Mouse (Mus musculus): Measurements from ENCODE around the gene Washc2. TPM values are rescaled to one million over a fixed set of nuclear protein-coding genes. Genes with fewer than 3 reads are reported as not detected.
"Not testable (repeated sequence)": the region's sequence is repeated elsewhere in the genome, so short reads cannot be mapped to it uniquely, and the experiment has no call there.

The Washc2 gene
- polyA plus RNA-seq, 1 experiment from 2014 or later = 67.4 TPM

DNA sequence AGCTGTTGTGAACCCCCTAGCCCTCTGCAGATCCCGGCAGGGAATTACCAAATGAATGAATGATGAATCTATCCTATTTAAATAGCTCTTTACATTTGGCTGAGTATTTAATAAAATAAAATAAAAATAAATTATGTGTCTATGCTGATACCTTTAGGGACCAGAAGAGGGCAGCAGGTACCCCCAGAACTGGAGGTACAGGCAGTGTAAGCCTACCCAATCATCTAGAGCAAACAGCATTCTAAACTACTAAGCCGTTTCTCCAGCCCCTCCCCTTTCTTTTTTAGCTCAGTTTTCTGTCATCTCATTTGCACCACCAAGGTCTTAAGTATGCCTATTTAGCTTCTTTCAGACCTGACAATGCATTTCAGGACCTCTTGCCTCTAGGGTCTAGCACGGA is 9.7 kb upstream of the Washc2 start:
- 34% methylated on average over 3 of the region's 3 CpGs for WGBS
- H3K4me3 ChIP-seq = no peak overlapping the region
- peaks cover 5% of the 10 kb centered on the region; the same call in 1 of the 2 replicates for H3K27me3 ChIP-seq
- H3K4me1 ChIP-seq = no peaks in the 10 kb centered on the region; the same call in 1 of the 2 replicates
- H3K36me3 ChIP-seq = no peaks in the 10 kb centered on the region
- ATAC-seq (ENCODE audit: insufficient number of reproducible peaks, insufficient read depth, low FRiP score, low TSS enrichment) = no peak
- H3K9ac ChIP-seq = no peak overlapping the region
- H3K27ac ChIP-seq = no peak overlapping the region
- no peak overlapping the region for H3K4me2 ChIP-seq (replicated peaks)
- no peaks in the 10 kb centered on the region for H3K9me3 ChIP-seq

DNA sequence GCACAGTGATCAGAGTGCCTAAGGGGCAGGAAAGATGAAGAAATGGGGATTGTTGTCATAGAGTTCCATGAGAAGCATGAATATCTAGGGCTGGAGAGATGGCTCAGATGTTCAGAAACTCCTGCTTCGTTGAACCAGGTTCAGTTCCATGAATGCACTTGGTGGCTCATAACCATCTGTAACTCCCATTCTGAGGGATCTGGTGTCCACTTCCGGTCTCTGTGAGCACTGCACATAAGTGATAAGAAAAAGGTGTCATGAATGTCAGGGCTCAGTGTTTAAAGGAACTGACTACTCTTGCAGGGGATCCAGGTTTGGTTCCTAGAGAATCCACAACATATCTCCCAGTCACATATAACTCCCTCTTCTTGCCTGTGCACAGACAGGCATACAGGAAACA is 8.2 kb upstream of the Washc2 start:
- H3K27ac ChIP-seq = no peak overlapping the region
- H3K9me3 ChIP-seq = no peaks in the 10 kb centered on the region
- H3K27me3 ChIP-seq = peaks cover 5% of the 10 kb centered on the region; the same call in 1 of the 2 replicates
- no peaks in the 10 kb centered on the region for H3K36me3 ChIP-seq
- no peak overlapping the region for H3K4me2 ChIP-seq (replicated peaks)
- 75% methylated on average over 2 of the region's 2 CpGs for WGBS
- ATAC-seq (ENCODE audit: insufficient number of reproducible peaks, insufficient read depth, low FRiP score, low TSS enrichment) = no peak
- H3K4me3 ChIP-seq = no peak overlapping the region
- H3K4me1 ChIP-seq = no peaks in the 10 kb centered on the region
- H3K9ac ChIP-seq = no peak overlapping the region

DNA sequence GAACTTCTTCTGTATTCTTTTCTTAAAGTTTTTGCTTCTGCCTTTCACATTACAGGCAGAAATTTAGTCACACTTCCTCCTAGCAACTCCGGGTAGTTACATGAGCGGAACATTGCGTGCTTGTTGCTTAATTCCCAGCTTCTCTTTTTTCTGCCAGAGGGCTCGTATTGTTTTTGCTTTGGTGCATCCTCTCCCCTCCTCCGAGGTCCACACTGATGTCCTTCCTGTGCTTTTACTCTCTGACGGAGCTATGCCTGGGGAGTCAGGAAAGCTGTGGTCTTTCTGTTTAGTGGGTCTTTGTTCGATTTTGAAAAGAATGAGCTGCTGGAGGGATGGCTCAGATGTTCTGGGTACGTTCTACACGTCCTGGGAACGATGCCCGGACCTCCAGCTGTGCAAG is 19.9 kb downstream of the Washc2 start:
- H3K4me2 ChIP-seq (replicated peaks) = no peak overlapping the region
- no peak overlapping the region for H3K4me3 ChIP-seq
- ATAC-seq (ENCODE audit: insufficient number of reproducible peaks, insufficient read depth, low FRiP score, low TSS enrichment) = no peak
- H3K4me1 ChIP-seq = no peaks in the 10 kb centered on the region
- H3K9ac ChIP-seq = no peak overlapping the region
- no peaks in the 10 kb centered on the region for H3K27me3 ChIP-seq
- no peaks in the 10 kb centered on the region for H3K9me3 ChIP-seq
- H3K27ac ChIP-seq = no peak overlapping the region
- WGBS = 74% methylated on average over 11 of the region's 11 CpGs
- peaks cover 65% of the 10 kb centered on the region for H3K36me3 ChIP-seq

GRCm38 (mm10) chr6:116228785-116229525 is 21.1 kb downstream of the Washc2 start:
- no peaks in the 10 kb centered on the region for H3K9me3 ChIP-seq
- H3K27me3 ChIP-seq = no peaks in the 10 kb centered on the region
- H3K36me3 ChIP-seq = peaks cover 70% of the 10 kb centered on the region
- WGBS = 64% methylated on average over 12 of the region's 12 CpGs
- no peaks in the 10 kb centered on the region for H3K4me1 ChIP-seq
- H3K4me2 ChIP-seq (replicated peaks) = no peak overlapping the region
- ATAC-seq (ENCODE audit: insufficient number of reproducible peaks, insufficient read depth, low FRiP score, low TSS enrichment) = no peak
- H3K4me3 ChIP-seq = no peak overlapping the region
- no peak overlapping the region for H3K9ac ChIP-seq
- H3K27ac ChIP-seq = no peak overlapping the region

GRCm38 (mm10) chr6:116234821-116235220 is 27.0 kb downstream of the Washc2 start:
- not testable (repeated sequence) for H3K4me1 ChIP-seq; H3K4me3 ChIP-seq; H3K27me3 ChIP-seq; H3K9me3 ChIP-seq; H3K4me2 ChIP-seq (replicated peaks); ATAC-seq (ENCODE audit: insufficient number of reproducible peaks, insufficient read depth, low FRiP score, low TSS enrichment); H3K9ac ChIP-seq; H3K27ac ChIP-seq
- peaks cover 57% of the 10 kb centered on the region for H3K36me3 ChIP-seq
- WGBS = 89% methylated on average over 2 of the region's 2 CpGs

DNA sequence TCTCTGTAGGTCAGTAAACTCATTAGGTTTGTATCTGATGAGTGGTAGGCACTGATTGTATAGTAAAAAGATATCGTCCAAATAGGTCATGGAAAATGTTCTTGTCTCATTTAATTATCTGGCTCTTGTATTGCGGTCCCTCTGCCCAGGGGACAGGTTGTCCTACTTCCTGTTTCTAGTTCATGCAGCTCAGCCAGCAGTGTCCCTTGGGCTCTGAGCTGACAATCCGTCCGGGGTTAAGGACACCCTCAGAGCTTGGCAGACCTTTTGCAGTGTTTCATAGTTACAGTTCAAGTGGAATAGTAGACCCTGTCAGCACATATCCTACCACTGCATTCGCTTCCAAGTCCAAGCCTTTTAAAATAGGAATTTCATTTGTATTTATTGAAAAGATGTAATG is 27.5 kb downstream of the Washc2 start:
- WGBS = 85% methylated on average over 5 of the region's 5 CpGs
- Histone ChIP-seq H3K4me3 (no peak overlapping the region), H3K27ac (no peak overlapping the region), H3K9me3 (no peaks in the 10 kb centered on the region), H3K4me1 (no peaks in the 10 kb centered on the region), H3K36me3 (peaks cover 58% of the 10 kb centered on the region), H3K27me3 (no peaks in the 10 kb centered on the region), H3K4me2 (replicated peaks) (no peak overlapping the region), H3K9ac (no peak overlapping the region)
- ATAC-seq (ENCODE audit: insufficient number of reproducible peaks, insufficient read depth, low FRiP score, low TSS enrichment) = no peak

DNA sequence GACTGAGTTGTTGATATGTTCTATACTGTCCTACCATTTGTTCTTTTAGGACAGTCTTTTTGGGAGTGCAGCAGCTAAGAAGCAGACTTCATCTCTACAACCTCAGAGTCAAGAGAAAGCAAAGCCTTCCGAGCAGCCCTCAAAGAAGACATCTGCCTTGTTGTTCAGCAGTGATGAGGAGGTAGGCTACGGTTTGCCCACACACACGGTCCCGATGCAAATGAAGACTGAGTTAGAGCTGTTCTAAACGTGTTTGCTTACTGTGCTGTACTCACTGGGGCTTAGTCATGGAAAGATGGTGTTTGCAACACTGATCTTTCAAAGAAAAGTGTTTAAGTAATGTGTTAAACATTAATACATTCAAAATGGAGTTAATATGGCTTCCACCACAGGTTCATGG is 30.2 kb downstream of the Washc2 start:
- Histone ChIP-seq H3K4me1 (no peaks in the 10 kb centered on the region), H3K36me3 (peaks cover 55% of the 10 kb centered on the region), H3K27me3 (no peaks in the 10 kb centered on the region), H3K9me3 (no peaks in the 10 kb centered on the region), H3K4me2 (replicated peaks) (no peak overlapping the region), H3K9ac (no peak overlapping the region), H3K4me3 (no peak overlapping the region), H3K27ac (no peak overlapping the region)
- 89% methylated on average over 5 of the region's 5 CpGs for WGBS
- no peak for ATAC-seq (ENCODE audit: insufficient number of reproducible peaks, insufficient read depth, low FRiP score, low TSS enrichment)

GRCm38 (mm10) chr6:116240371-116240770 is 32.5 kb downstream of the Washc2 start:
- Histone ChIP-seq H3K9ac (no peak overlapping the region), H3K36me3 (peaks cover 57% of the 10 kb centered on the region), H3K27me3 (no peaks in the 10 kb centered on the region), H3K4me3 (no peak overlapping the region), H3K4me2 (replicated peaks) (no peak overlapping the region), H3K4me1 (no peaks in the 10 kb centered on the region), H3K9me3 (no peaks in the 10 kb centered on the region), H3K27ac (no peak overlapping the region)
- ATAC-seq (ENCODE audit: insufficient number of reproducible peaks, insufficient read depth, low FRiP score, low TSS enrichment) = no peak
- whole genome bisulfite sequencing = 77% methylated on average over 2 of the region's 2 CpGs

DNA sequence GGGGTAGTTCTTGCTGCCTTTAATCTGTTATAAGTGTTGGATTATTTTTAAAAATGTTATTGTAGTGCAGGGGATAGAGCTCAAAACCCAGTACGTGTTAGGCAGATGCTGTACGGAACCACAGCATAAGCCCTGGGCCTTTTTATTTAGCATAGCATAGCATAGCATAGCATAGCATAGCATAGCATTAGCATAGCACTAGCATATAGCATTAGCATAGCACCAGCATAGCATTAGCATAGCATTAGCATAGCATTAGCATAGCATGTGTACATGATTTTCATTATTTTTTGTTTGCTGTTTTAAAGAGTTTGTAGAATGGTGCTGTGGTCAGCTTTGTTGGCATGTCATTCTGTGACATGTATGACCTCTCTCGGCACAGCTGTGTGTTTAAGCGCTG is 51.8 kb downstream of the Washc2 start:
- ATAC-seq (ENCODE audit: insufficient number of reproducible peaks, insufficient read depth, low FRiP score, low TSS enrichment) = no peak
- H3K36me3 ChIP-seq = peaks cover 38% of the 10 kb centered on the region

DNA sequence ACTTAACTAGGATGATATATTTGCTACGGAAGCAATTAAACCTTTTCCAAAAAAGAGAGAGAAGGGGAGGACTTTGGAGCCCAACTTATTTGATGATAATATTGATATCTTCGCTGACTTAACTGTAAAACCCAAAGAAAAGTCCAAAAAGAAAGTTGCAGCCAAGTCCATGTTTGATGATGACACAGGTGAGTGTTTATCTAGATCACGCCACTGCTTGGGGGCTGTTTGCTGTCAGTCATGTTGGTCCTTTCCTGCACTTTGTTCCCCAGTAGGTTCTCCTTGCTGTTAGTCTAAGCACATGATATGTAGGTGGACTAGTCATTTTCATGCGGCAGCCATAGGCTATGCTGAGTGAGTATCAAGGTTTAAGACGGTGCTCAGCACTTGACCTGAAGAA is 52.6 kb downstream of the Washc2 start:
- WGBS = 94% methylated on average over 5 of the region's 5 CpGs
- peaks cover 30% of the 10 kb centered on the region for H3K36me3 ChIP-seq
- no peak for ATAC-seq (ENCODE audit: insufficient number of reproducible peaks, insufficient read depth, low FRiP score, low TSS enrichment)

More for the DNA sequence above, 51.8 kb downstream of the Washc2 start:
- 88% methylated on average over 4 of the region's 4 CpGs for WGBS
- Histone ChIP-seq H3K9me3 (no peaks in the 10 kb centered on the region), H3K4me2 (replicated peaks) (no peak overlapping the region), H3K4me1 (no peaks in the 10 kb centered on the region), H3K9ac (no peak overlapping the region), H3K27ac (no peak overlapping the region), H3K27me3 (no peaks in the 10 kb centered on the region), H3K4me3 (no peak overlapping the region)

DNA sequence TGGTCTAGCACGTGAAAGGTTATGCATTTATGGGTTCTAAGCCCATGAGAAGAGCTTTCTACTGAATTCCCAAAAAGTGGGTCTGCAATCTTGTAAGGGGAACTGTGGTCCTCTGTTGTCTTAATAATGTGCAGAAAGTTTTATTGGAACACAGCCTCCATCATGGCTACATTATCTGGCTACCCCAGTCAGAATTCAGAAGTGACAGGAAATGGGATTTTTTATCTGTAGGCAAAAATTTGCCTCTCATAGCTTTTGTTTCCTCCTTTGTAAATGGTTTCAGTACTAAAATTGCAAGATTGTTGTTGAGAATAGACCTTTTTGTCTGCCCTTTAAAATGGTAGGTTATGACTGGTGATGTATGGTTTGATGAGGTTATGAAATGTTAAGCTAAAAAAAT is 55.0 kb downstream of the Washc2 start:
- ATAC-seq (ENCODE audit: insufficient number of reproducible peaks, insufficient read depth, low FRiP score, low TSS enrichment) = no peak
- 97% methylated on average over 1 of the region's 1 CpGs for WGBS

More for the DNA sequence above, 52.6 kb downstream of the Washc2 start:
- no peak overlapping the region for H3K9ac ChIP-seq
- H3K4me3 ChIP-seq = no peak overlapping the region
- no peaks in the 10 kb centered on the region for H3K4me1 ChIP-seq
- no peak overlapping the region for H3K27ac ChIP-seq
- H3K9me3 ChIP-seq = no peaks in the 10 kb centered on the region
- H3K27me3 ChIP-seq = no peaks in the 10 kb centered on the region
- no peak overlapping the region for H3K4me2 ChIP-seq (replicated peaks)

DNA sequence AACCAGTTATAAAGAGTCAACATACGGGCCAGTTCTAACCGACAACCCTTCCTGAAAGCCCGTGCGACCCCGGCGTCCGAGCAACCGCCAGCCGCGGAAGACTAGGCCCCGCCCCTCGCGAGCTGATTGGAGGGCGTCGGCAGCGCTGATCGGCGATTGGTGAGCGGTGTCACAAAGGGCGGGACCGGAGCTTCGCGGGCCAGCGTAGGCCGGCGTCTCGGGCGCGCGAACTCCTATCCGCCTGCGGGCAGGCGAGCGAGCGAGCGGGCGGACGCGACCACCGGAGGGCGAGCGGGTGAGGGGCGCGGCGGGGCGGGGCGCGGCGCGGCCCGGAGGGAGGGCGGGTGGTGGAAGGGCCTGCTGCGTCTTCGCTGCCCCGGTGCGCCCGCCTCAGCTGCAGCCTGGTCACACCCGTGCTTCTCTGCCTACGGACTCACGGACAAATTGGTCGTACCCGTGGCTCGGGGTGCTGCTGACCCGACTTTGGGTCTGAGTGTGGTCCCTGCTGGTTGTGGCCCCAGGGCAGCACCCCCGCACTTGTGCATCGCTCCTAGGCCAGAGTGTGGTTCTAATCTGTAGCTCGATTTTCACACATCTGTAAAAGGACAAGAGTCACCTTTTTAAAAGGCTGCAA is 56.3 kb downstream of the Washc2 start, which contains the start of gene Zfand4:
TSS of gene Zfand4 (plus strand) at position 205 of the 634 bp plus-strand sequence.
- peak within 1 kb of the TSS; percentile 62 for H3K4me2 ChIP-seq (replicated peaks)
- ATAC-seq (ENCODE audit: insufficient number of reproducible peaks, insufficient read depth, low FRiP score, low TSS enrichment) = peak; percentile 95
- H3K36me3 ChIP-seq = peaks cover 11% of the 10 kb centered on the region; the same call in 1 of the 2 replicates
- peak within 1 kb of the TSS; percentile 67 for H3K27ac ChIP-seq
- peaks cover 10% of the 10 kb centered on the region for H3K4me1 ChIP-seq
- under 1% methylated on average over 51 of the region's 67 CpGs for WGBS
- H3K4me3 ChIP-seq = peak within 1 kb of the TSS; percentile 50
- H3K27me3 ChIP-seq = no peaks in the 10 kb centered on the region
- H3K9me3 ChIP-seq = no peaks in the 10 kb centered on the region
- peak within 1 kb of the TSS; percentile 62 for H3K9ac ChIP-seq

More for the DNA sequence above, 55.0 kb downstream of the Washc2 start:
- no peak overlapping the region for H3K9ac ChIP-seq
- no peaks in the 10 kb centered on the region for H3K27me3 ChIP-seq
- no peaks in the 10 kb centered on the region for H3K9me3 ChIP-seq
- no peak overlapping the region for H3K27ac ChIP-seq
- H3K4me2 ChIP-seq (replicated peaks) = no peak overlapping the region
- no peak overlapping the region for H3K4me3 ChIP-seq
- H3K36me3 ChIP-seq = peaks cover 17% of the 10 kb centered on the region
- H3K4me1 ChIP-seq = peaks cover 10% of the 10 kb centered on the region
